In the genomic region with DNA sequence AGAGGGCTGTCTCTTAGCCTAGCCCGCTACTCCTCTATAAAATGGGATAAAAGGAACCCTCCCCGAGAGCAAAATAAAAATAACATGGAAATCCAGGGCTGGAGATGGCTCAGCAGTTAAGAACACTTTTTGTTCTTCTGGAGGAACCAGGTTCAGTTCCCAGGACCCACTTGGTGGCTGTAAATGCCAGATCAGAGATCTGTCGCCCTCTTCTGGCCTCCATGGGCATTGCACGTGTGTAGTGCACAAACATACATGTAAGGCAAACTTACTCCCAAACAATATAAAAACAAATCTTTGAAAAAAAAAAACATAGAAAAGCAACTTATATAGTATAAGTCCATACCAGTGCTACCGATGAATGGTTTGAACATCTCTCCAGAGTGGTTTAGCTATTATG, we compare ENCODE assay signal across 9 mouse cellular contexts.
A peak's percentile ranks its signal among the peaks of the same experiment; 100 is the strongest.
DNase-seq lines count a peak whose midpoint lies in the region; ATAC-seq and TF ChIP-seq lines count a peak whose summit lies in the region.
"Had no signal": no experiment of that assay in that cellular context is flagged by ENCODE, and none has a peak within 500 bp of the region (broad histone marks: within the 10 kb centered on the region; RNA-seq: fewer than 3 reads in every experiment).

No protein-coding gene starts in this region.

- no peaks in the 10 kb centered on the region for H3K36me3 ChIP-seq in liver, embryonic 11.5 days (ENCODE audit: control insufficient read depth, insufficient read depth, low read length)
- H3K36me3 ChIP-seq in lung, postnatal 0 days (ENCODE audit: insufficient read depth, low read length): no peaks in the 10 kb centered on the region
- H3K36me3 ChIP-seq: G1E had no signal

- no peak for TF ChIP-seq EP300 in lung, postnatal 0 days (IDR thresholded peaks at IDR 0.05)

- no peak overlapping the region for H3K4me2 ChIP-seq in liver, embryonic 11.5 days
- no peak overlapping the region for H3K4me2 ChIP-seq in lung, postnatal 0 days (replicated peaks; ENCODE audit: low read depth, low read length)

- no peak for ATAC-seq in liver, embryonic 11.5 days (replicated peaks; ENCODE audit: low FRiP score)
- no peak for ATAC-seq in lung, postnatal 0 days

- 44% methylated on average over 5 of the region's 5 CpGs for WGBS in liver, embryonic 11.5 days
- WGBS in lung, postnatal 0 days: 58% methylated on average over 5 of the region's 5 CpGs

- no peak overlapping the region for H3K9ac ChIP-seq in liver, embryonic 11.5 days (ENCODE audit: low read depth, low read length)
- no peak overlapping the region for H3K9ac ChIP-seq in lung, postnatal 0 days (replicated peaks; ENCODE audit: low read depth)

- no peaks in the 10 kb centered on the region for H3K9me3 ChIP-seq in liver, embryonic 11.5 days (ENCODE audit: control insufficient read depth, low read length)
- H3K9me3 ChIP-seq in lung, postnatal 0 days (ENCODE audit: low read length): no peaks in the 10 kb centered on the region

- H3K27ac ChIP-seq in liver, embryonic 11.5 days (ENCODE audit: low read depth, low read length): no peak overlapping the region
- no peak overlapping the region for H3K27ac ChIP-seq in lung, postnatal 0 days (ENCODE audit: low read length)

- TF ChIP-seq CTCF in lung, postnatal 0 days (IDR thresholded peaks at IDR 0.05): peak; percentile 70

- intact Hi-C loops in gastrocnemius, postnatal 36 days (cut with DNase I): loop anchor here (5.0 kb wide), 2 partner anchors 131 to 306 kb away; no protein-coding TSS in a partner anchor

- H3K4me1 ChIP-seq in liver, embryonic 11.5 days (replicated peaks; ENCODE audit: control insufficient read depth, insufficient read depth, low read length): no peaks in the 10 kb centered on the region
- no peaks in the 10 kb centered on the region for H3K4me1 ChIP-seq in lung, postnatal 0 days (ENCODE audit: insufficient read depth, low read depth, low read length)

- no peak overlapping the region for H3K4me3 ChIP-seq in liver, embryonic 11.5 days (ENCODE audit: low read depth, low read length)
- no peak overlapping the region for H3K4me3 ChIP-seq in lung, postnatal 0 days (ENCODE audit: low read depth, low read length)

- peak; percentile 56 for DNase-seq in adrenal gland, postnatal 10 days
- no peak for DNase-seq in adrenal gland, postnatal 4 days (ENCODE audit: low spot score in 2 of 2)
- DNase-seq in liver: peak; percentile 45
- no peak for DNase-seq in liver, embryonic 11.5 days (ENCODE audit: low spot score)
- peak; percentile 29 for DNase-seq in c-Kit-positive CD71-negative TER-119-negative erythroid progenitor cells, embryonic 14.5 days (ENCODE audit: low read depth)
- DNase-seq in lung, postnatal 0 days (ENCODE audit: low spot score): no peak
- peak; percentile 47 for DNase-seq in thymus, postnatal 25 days
- DNase-seq in gastrocnemius, postnatal 36 days: no peak

- H3K27me3 ChIP-seq in liver, embryonic 11.5 days (replicated peaks; ENCODE audit: control insufficient read depth, insufficient read depth, low read length): peaks cover 14% of the 10 kb centered on the region; the same call in 1 of the 2 replicates
- H3K27me3 ChIP-seq in lung, postnatal 0 days (replicated peaks; ENCODE audit: insufficient read depth, low read length): 0 out of 2 replicates have a peak, but pooled peaks cover 5% of the 10 kb centered on the region

Comparison
In these comparisons a context has a peak if more than half of its experiments do, and no peak if none do; other contexts are left out.
1. DNase-seq: peak in adrenal gland, postnatal 10 days (single experiment), liver (single experiment), c-Kit-positive CD71-negative TER-119-negative erythroid progenitor cells, embryonic 14.5 days (single experiment) and thymus, postnatal 25 days (single experiment); none in adrenal gland, postnatal 4 days (0 of 2), liver, embryonic 11.5 days (single experiment), lung, postnatal 0 days (single experiment) and gastrocnemius, postnatal 36 days (0 of 2).